Mouse (Mus musculus) midbrain, embryonic 15.5 days (tissue): Measurements from ENCODE around the gene Pus1. TPM values are rescaled to one million over a fixed set of nuclear protein-coding genes. Genes with fewer than 3 reads are reported as not detected.

ENCODE experiments used
- ATAC-seq: fragments of 200-750 bp; cut with Nextera tagmentation; replicated peaks from 2 replicates; pipeline ENCODE4 v1.8.0; 2017; ENCODE audit warnings: moderate TSS enrichment
- H3K27ac ChIP-seq: fragments of 300-500 bp; sonication (generic); 2 replicates; pipeline ENCODE4 v1.5.1; 2015; ENCODE audit warnings: mild to moderate bottlenecking, inconsistent platforms
- H3K27me3 ChIP-seq: fragments of 300-500 bp; sonication (generic); replicated peaks from 2 replicates; pipeline ENCODE4 v1.6.1; 2015; ENCODE audit warnings: inconsistent platforms
- H3K36me3 ChIP-seq: fragments of 300-500 bp; sonication (generic); replicated peaks from 2 replicates; pipeline ENCODE4 v1.6.1; 2015; ENCODE audit warnings: inconsistent platforms
- H3K4me1 ChIP-seq: fragments of 300-500 bp; sonication (generic); 2 replicates; pipeline ENCODE4 v1.6.1; 2015; ENCODE audit warnings: inconsistent platforms
- H3K4me2 ChIP-seq: fragments of 300-500 bp; sonication (generic); 2 replicates; pipeline ENCODE4 v1.6.1; 2015; ENCODE audit warnings: inconsistent platforms, mild to moderate bottlenecking, moderate library complexity
- H3K4me3 ChIP-seq: fragments of 300-500 bp; sonication (generic); 2 replicates; pipeline ENCODE4 v1.5.1; 2015; ENCODE audit warnings: mild to moderate bottlenecking, inconsistent platforms
- H3K9ac ChIP-seq: fragments of 300-500 bp; sonication (generic); 2 replicates; pipeline ENCODE4 v1.6.1; 2015; ENCODE audit warnings: mild to moderate bottlenecking, inconsistent platforms
- H3K9me3 ChIP-seq: fragments of 300-500 bp; sonication (generic); 2 replicates; pipeline ENCODE4 v1.6.1; 2016; ENCODE audit warnings: inconsistent platforms
- WGBS: fragments of 180-500 bp; shearing (Covaris S2); methylation state at CpG from one replicate; pipeline ENCODE4 v1.1.7; 2015; ENCODE audit warnings: mixed read lengths; 5-methylcytosine and 5-hydroxymethylcytosine counted together
- polyA plus RNA-seq: library from polyadenylated mRNA; unstranded; fragments of >200 nt; fragmentation: Nextera tagmentation; extraction: Ambion mirVana; gene quantifications from 2 replicates; pipeline ENCODE4 v1.2.1, GENCODE M21; 2015

The Pus1 gene
- polyA plus RNA-seq, 1 experiment from 2014 or later: 23.0 TPM

DNA sequence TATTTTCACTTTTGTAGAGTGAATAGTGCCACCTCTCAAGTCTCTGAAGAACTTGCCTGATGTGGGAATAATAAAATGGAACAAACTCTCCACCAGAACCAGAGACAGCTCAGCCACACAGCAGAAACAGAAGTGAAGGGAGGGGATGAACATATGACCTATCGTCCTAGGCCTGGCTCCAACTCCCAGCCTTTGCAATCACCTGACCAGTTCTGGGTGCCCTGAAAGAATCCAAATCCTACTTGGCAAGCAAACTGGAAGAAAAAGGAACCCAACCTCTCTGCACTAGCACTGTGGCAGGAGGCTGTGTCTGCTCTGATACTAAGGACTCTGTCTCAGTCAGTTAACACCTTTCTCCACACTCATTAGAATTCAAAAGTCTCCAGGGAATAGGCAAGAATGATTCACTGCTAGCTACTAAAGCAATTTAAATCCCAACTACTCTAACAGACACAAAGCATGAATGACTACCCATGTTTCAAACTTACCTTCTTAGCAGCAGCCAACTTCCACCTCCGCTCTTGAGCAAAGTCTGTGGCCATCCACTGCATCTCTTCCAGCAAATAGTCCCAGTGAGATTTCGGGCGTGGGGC lies 47.1 kb downstream of the Pus1 start:
- H3K27me3 ChIP-seq: no peaks in the 10 kb centered on the region
- no peak overlapping the region for H3K4me3 ChIP-seq
- no peaks in the 10 kb centered on the region for H3K9me3 ChIP-seq
- no peaks in the 10 kb centered on the region for H3K4me1 ChIP-seq
- peaks cover 48% of the 10 kb centered on the region for H3K36me3 ChIP-seq
- no peak overlapping the region for H3K9ac ChIP-seq
- no peak overlapping the region for H3K27ac ChIP-seq
- ATAC-seq: no peak
- no peak overlapping the region for H3K4me2 ChIP-seq
- WGBS: 89% methylated on average over 4 of the region's 4 CpGs

DNA sequence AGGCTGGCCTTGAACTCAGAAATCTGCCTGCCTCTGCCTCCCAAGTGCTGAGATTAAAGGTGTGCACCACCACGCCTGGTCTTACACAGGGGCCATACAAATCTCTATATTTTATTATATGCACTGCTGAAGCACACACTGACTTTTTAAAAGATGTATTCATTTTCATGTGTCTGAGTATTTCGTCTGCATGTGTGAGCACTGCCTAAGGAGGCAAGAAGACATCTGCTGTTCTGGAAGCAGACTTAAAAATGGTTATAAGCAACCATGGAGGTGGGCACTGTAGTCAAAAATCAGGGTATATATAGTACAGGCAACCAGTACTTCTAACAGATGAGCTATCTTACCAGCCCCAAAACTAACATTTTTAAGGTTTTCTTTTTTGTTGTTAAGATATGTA lies 49.2 kb downstream of the Pus1 start:
- Histone ChIP-seq H3K27ac (no peak overlapping the region), H3K27me3 (no peaks in the 10 kb centered on the region), H3K4me1 (no peaks in the 10 kb centered on the region), H3K36me3 (peaks cover 54% of the 10 kb centered on the region), H3K4me2 (no peak overlapping the region), H3K9ac (no peak overlapping the region), H3K9me3 (no peaks in the 10 kb centered on the region), H3K4me3 (no peak overlapping the region)
- no peak for ATAC-seq
- WGBS: 92% methylated on average over 2 of the region's 2 CpGs

DNA sequence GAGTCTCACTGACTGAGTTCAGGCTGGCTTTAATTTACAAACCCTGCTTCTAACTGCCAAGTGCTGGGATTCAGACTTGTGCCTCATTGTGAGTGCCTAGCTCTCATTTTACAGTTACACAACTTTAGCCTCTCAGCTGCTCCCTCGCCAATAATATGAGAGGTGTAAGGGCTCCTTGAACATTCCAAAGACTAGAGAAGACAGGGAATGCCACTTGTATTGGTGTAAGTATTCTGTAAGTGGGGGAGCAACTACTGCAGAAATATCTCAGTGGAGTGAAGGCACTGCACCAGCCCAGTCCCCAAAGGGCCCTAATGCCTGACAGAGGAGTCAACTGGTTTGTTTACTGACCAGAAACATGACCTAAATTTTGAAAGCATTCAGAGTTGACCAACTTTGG lies 52.6 kb downstream of the Pus1 start:
- no peaks in the 10 kb centered on the region for H3K27me3 ChIP-seq
- H3K4me1 ChIP-seq: no peaks in the 10 kb centered on the region
- ATAC-seq: no peak
- H3K9me3 ChIP-seq: no peaks in the 10 kb centered on the region
- no peak overlapping the region for H3K4me3 ChIP-seq
- WGBS: 95% methylated on average over 1 of the region's 1 CpGs
- H3K9ac ChIP-seq: no peak overlapping the region
- peaks cover 60% of the 10 kb centered on the region for H3K36me3 ChIP-seq
- H3K4me2 ChIP-seq: no peak overlapping the region
- H3K27ac ChIP-seq: no peak overlapping the region

Other genes with a start within 250 kb of the Pus1 start
- gene Galnt9, start 236.3 kb downstream of the Pus1 start, polyA plus RNA-seq: 26.7 and 26.8 TPM in 2 replicates
- gene Noc4l, start 127.2 kb downstream of the Pus1 start, polyA plus RNA-seq: 48.1 and 50.1 TPM in 2 replicates
- gene Ddx51, start 127.2 kb downstream of the Pus1 start, polyA plus RNA-seq: 21.0 and 22.0 TPM in 2 replicates
- gene Ep400, start 9.9 kb downstream of the Pus1 start, polyA plus RNA-seq: 60.1 and 64.6 TPM in 2 replicates
- gene Ulk1, start 29.4 kb upstream of the Pus1 start, polyA plus RNA-seq: 37.1 and 39.1 TPM in 2 replicates
- gene Hscb, start 59.1 kb upstream of the Pus1 start, polyA plus RNA-seq: 6.0 and 8.6 TPM in 2 replicates
- 5.0 and 6.7 TPM in 2 replicates for gene Chek2, start 59.3 kb upstream of the Pus1 start, polyA plus RNA-seq
- gene Ttc28, start 99.1 kb upstream of the Pus1 start, polyA plus RNA-seq: 23.8 and 24.9 TPM in 2 replicates